Mouse (Mus musculus) gastrocnemius, adult 8-10 months (tissue): ENCODE measurements around the gene A930004D18Rik. TPM values are rescaled to one million over a fixed set of nuclear protein-coding genes. Genes with fewer than 3 reads are reported as not detected.

Experiments
- DNase-seq, 2 experiments: peaks; one replicate each; pipeline ENCODE4 v3.0.0; 2022; ENCODE audit warnings: low spot score in 2 of 2
- total RNA-seq, 4 experiments: library from RNA; stranded (reverse); gene quantifications; 2 replicates each; pipeline ENCODE4 v1.2.4; 2022

A930004D18Rik gene
- total RNA-seq, 4 experiments from 2014 or later = 0.17 to 0.38 TPM; not detected in 2

DNA sequence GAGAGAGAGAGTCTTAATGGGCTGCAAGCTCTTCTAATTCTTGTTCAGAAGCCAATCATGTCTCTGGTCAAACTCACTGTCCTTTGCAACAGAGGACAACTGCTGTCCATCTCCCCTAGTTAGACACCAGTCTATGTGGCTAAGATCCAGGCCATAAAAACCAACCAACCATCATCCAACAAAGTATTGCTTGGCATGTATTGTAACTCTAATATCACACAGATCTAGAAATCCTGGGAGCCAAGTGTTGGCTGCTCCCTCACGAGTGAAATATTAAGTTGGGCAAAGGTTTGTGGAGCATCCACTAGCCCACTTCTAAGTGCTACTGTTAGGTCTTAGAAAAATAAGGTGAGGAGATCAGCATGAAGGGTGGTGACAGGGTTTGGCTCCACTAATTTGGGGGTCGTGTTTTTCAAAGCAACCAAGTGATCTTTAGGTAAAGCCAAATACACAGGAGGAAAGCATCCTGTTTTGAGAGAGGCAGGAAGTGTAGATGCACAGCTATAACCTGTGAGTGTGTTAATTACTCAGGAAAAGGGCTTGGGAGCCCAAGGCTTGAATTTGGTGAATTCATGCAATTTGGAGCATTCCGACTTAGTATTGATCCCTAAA lies 710 bp upstream of the A930004D18Rik start:
- DNase-seq = no peak

- no peak for DNase-seq
Measured at GRCm38 (mm10) chr2:18034371-18035250, 2.9 kb downstream of the A930004D18Rik start.

GRCm38 (mm10) chr2:18033166-18034108 lies 4.1 kb downstream of the A930004D18Rik start:
- DNase-seq = no peak

GRCm38 (mm10) chr2:18032538-18032895 lies 5.0 kb downstream of the A930004D18Rik start:
- no peak for DNase-seq

DNA sequence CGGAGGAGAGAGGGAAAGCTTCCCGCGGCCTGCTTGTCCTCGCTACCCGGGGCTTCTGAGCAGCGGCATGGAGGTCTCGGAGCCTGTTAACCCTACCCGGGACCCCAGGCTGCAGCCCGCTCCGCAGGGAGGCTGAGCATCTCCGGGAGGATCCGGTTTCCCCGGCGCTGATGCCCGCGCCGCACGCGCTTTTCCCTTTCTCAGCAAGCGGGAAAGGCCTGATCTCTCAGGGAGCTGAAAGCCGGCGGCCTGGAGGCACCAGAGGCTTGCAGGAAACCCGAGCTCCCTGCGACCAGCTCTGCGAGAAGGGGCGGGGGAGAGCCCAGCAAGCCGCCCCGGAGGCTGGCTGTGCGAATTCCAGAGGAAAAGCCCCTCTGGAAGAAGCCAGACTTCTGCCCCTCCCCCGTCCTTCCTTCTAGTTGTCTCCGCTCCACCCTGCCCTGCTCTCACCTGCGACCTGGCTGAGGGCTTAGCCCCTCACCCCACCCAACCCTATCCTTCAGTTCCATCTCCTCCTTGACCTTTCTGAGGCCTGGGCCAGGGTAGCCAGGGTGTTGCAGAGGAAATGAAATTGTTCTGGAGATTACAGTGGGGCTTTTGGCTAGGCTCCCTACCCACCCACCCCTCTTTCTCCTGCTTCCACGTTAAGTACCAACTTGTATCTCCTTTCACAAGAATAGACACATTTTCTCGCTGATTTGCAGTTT lies 5.6 kb downstream of the A930004D18Rik start:
- DNase-seq = no peak

GRCm38 (mm10) chr2:18031271-18031821 lies 6.2 kb downstream of the A930004D18Rik start:
- no peak for DNase-seq

DNA sequence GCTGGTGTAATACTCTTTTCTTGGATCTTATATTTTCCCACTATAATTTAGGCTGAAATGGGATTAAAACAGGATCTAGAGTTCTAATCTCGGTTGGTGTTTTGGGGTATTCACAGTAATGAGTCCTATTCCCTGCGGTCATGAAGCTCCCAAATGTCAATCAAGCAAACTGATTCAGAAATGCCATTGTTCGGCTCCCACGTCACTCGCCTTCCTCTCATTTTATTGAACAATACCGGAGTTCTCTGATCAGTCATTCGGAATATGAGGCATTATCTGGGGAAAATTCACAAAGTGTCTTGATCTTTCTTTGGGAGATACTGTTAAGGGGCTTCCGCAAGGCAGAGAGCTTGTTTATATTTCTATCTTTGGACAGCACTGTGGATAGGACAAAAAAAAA lies 7.0 kb downstream of the A930004D18Rik start:
- DNase-seq = no peak

- DNase-seq = no peak
Measured at GRCm38 (mm10) chr2:18029656-18030055, 7.9 kb downstream of the A930004D18Rik start.

DNA sequence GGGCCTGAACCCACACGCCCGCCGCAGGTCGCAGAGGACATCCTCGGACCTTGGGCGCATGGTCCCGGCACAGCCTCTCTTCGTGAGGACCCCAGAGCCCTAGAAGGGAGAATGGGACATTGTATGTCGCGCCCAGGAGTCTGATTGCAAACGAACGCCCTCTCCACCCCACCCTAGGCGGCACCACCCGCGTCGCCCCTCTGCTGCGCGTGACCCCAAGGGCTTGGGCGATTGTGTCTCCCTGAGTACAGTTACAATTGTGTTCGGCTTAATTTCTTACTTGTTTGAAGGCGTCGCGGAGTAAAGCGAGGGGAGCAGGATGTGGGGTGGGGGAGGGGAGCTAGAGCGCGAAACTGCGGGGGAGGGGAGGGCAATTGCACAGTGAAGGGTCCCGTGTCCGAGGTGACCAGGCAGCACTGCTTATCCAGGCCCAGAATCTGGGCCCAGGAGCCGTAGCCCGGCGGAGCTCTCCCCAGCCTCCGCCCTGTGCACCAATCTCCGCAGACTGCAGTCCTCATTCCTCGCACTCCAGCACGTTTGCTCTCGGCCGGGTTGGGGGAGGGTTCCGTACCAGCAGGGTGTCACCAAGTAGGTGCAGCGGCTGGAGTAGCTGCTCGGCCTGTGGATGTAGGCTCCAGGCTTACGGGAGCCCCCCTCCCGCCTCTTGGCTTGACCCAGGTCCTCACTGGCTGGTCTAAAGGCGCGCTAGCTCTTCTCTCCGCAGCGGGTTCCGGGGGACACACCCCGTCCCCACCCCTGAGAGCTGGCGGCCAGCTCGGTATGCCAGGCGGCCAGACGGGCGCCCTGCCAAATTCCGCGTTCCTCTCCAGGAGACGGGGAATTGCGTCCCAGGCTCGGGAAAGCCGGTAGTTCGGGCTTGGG lies 9.2 kb downstream of the A930004D18Rik start:
- peak; percentile 72 to 77 for DNase-seq

GRCm38 (mm10) chr2:18027448-18028139 lies 9.9 kb downstream of the A930004D18Rik start:
- DNase-seq = peak; percentile 88

GRCm38 (mm10) chr2:18026116-18026947 lies 11.2 kb downstream of the A930004D18Rik start:
- DNase-seq = peak; percentile 36 to 37

- no peak for DNase-seq
Measured at GRCm38 (mm10) chr2:18025781-18026115, 11.8 kb downstream of the A930004D18Rik start.

DNA sequence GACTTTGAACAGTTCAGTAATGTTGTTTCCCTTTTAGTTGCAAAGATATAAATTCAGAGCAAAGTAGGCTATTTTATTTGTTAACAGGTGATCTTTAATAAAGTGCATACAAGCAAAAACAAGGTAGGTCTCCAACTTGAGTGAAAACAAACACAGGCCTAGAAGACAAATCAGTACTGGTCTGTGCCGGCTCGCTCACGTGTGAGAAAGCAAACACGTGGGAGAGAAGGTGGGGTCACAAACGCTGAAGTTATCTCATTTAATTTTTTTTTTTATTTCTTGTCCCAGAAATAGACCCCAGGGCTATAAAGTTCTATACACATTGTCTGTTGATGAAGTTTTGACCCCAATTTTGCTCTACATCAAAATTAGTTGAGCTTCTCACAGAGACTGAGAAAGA lies 12.4 kb downstream of the A930004D18Rik start:
- no peak for DNase-seq

GRCm38 (mm10) chr2:18022886-18023285 lies 14.7 kb downstream of the A930004D18Rik start:
- no peak for DNase-seq

GRCm38 (mm10) chr2:18019122-18019521 lies 18.4 kb downstream of the A930004D18Rik start:
- DNase-seq = no peak

DNA sequence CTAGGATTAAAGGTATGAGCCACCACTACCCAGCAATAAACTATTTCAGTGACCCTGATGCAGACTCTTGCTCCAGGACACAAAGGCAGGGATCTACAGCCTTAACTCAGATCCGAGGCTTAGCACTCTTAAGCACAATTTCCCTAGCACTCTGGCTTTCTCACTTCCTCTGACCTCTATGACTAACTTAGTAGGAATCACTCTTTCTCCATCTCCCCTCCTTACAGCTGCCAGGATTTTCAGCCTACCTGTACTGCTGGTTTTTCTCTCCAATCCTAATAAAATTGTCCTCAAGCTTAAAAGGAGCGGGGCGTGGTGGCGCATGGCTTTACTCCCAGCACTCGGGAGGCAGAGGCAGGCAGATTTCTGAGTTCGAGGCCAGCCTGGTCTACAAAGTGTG lies 20.2 kb downstream of the A930004D18Rik start:
- DNase-seq = no peak

GRCm38 (mm10) chr2:18016639-18017038 lies 20.9 kb downstream of the A930004D18Rik start:
- DNase-seq = no peak

GRCm38 (mm10) chr2:18015581-18015980 lies 22.0 kb downstream of the A930004D18Rik start:
- no peak for DNase-seq
